Mouse (Mus musculus) megakaryocyte-erythroid progenitor cell, adult 5 weeks (primary cell): Measurements from ENCODE around the gene Kbtbd6. TPM values are rescaled to one million over a fixed set of nuclear protein-coding genes. Genes with fewer than 3 reads are reported as not detected.

Experiments
- polyA plus RNA-seq: library from polyadenylated mRNA; stranded (reverse); fragments of >175 nt; gene quantifications from 2 replicates; pipeline ENCODE4 v1.2.3, GENCODE M21; 2012

Gene Kbtbd6
- 1.3 TPM in 2 replicates for polyA plus RNA-seq

GRCm38 (mm10) chr14:79451681-79452590 is at the start of gene Kbtbd6:
Gene Kbtbd6, plus strand, starts transcription at chr14:79451835.

GRCm38 (mm10) chr14:79425979-79426729 is 25.5 kb upstream of the Kbtbd6 start, which contains the start of gene Kbtbd7:
Gene Kbtbd7, plus strand, starts transcription at chr14:79426511.

GRCm38 (mm10) chr14:79480624-79481338 is 29.1 kb downstream of the Kbtbd6 start, which contains the start of gene Elf1:
Gene Elf1, plus strand, starts transcription at chr14:79481194.

GRCm38 (mm10) chr14:79481339-79482151 is 29.9 kb downstream of the Kbtbd6 start, which contains the start of gene Wbp4:
Gene Wbp4, minus strand, starts transcription at chr14:79481520.

Other genes starting within 250 kb of the Kbtbd6 start
- gene Zfp957, start 204.5 kb upstream of the Kbtbd6 start, polyA plus RNA-seq, result not detected in 2 replicates
- gene Rgcc, start 150.2 kb upstream of the Kbtbd6 start, polyA plus RNA-seq, result 119 and 152 TPM in 2 replicates
- gene Naa16, start 61.1 kb upstream of the Kbtbd6 start, polyA plus RNA-seq, result 38.9 and 48.1 TPM in 2 replicates
- 0.33 and 0.45 TPM in 2 replicates for gene Mtrf1, start 54.1 kb upstream of the Kbtbd6 start, polyA plus RNA-seq
- 3.6 and 4.0 TPM in 2 replicates for gene Kbtbd7, start 25.3 kb upstream of the Kbtbd6 start, polyA plus RNA-seq
- gene Elf1, start 29.4 kb downstream of the Kbtbd6 start, polyA plus RNA-seq, result 13.7 and 14.6 TPM in 2 replicates
- gene Wbp4, start 29.7 kb downstream of the Kbtbd6 start, polyA plus RNA-seq, result 4.7 and 5.8 TPM in 2 replicates
- 2.8 TPM in 2 replicates for gene Sugt1, start 135.9 kb downstream of the Kbtbd6 start, polyA plus RNA-seq
- gene Cnmd, start 210.3 kb downstream of the Kbtbd6 start, polyA plus RNA-seq, result not detected in 2 replicates